Mouse (Mus musculus): ENCODE measurements around the gene Nckap5l.

DNA sequence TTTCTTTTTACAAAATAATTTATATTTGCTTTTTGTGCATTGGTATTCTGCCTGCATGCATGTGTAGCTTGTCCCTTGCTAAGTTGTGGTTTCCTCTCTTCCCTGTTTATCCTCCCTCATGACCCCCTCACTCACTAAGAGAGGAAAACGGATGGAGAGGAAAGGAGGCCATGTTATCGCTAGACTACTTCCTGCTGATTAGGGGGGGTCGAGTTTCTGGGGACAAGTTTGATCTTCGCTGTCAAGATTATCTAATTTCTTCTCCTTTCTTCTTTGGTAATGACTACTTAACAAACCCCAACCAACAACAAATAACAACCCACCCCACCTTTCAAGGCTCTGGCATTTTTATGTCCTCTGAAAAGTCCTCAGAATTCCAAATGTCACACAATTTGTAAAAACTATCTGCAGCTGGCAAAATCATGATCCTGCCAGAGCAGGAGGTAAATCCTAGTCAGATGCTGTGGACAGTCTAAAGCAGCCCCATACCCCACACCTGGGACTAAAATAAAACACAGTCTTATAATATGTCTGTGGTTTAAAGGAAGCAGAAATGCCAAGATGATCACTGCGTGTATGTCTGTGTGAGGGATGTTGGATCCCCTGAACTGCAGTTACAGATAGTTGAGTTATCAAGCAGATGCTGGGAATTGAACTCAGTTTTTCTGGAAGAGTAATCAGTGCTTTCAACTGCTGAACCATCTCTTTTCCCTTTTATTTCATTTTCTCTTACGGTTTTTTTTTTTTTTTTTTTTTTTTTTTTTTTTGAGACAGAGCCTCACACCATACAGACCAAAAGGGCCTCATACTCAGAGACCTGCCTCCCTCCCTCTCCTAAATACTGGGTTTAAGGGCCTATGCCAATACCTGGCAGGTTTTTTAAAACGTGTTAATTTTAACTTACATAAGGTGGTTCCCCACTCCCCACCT, 66.8 kb downstream of the Nckap5l start:
- TF ChIP-seq CTCF (IDR thresholded peaks at IDR 0.05; ENCODE audit: borderline replicate concordance, insufficient read depth, low read length) = no peak
- TF ChIP-seq POLR2A (IDR thresholded peaks at IDR 0.05; ENCODE audit: low read depth, low read length) = no peak
